Mouse (Mus musculus) right cerebral cortex, adult 2 months (tissue): ENCODE measurements at regions not wholly inside any gene's neighbourhood (a gene's known extent, or its start where the extent isn't known, plus 50 kb on each side); places are given as distances from the start of the nearest gene placed in this dataset.
A peak's percentile ranks its signal among the peaks of the same experiment; 100 is the strongest.

Experiments
- DNase-seq, 2 experiments: peaks; one replicate each; pipeline ENCODE4 v3.0.0; 2021 to 2022; ENCODE audit warnings: low spot score in 2 of 2

DNA sequence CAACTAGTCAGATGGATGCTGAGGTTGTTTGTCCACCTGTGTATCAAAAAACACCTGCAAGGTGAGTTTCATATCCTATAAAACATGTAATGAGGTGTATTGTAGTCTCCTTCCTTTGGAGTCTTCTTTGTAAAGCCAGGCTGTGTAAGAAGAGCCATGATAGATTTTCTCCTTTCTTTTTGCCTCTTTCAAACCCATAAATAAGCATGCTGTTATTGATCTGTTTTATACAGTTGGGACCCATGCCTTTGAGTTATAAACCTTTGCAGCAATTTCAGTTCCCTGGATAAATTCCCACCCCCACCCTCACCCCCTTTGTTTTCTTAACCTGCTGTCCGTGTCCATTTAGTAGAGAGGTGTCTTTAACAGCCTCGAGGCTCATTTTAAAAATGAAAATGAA, 131.0 kb upstream of the Rgs17 start:
- no peak for DNase-seq

DNA sequence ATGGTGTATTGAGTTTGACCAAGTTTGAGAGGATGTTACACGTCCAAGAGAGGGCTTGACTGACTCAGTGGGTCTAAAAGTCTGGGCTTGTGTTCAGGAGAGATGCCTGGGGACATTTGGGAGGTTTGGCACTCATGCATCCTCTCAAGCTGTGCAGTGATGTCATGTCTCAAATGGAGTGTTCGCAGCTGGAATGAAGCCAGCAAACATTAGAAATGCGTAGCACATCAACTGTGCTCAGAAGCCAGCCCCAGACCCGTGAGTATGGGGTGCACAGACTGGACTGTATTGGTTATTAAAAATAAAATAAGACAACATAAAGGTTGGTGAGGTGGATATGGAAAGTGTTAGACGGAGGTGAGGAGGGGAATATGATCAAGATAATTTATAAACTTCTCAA, 121.2 kb upstream of the Rgs17 start:
- no peak for DNase-seq

DNA sequence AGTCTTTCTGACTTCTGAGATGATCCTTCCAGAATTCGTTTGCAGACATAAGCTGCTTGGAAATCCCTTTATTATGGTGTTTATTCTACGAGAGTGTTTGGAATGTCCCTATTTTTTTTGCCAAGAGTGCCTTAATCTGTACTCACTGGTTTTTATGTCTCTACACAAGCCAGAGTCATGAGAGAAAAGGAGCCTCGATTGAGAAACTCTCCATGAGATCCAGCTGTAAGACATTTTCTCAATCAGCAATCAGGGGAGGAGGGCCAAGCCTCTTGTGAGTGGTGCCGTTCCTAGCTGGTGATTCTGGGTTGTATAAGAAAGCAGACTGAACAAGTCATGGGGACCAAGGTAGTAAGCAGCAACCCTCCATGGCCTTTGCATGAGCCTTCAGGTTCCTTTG, 117.6 kb upstream of the Rgs17 start:
- peak in 1 of 2 experiments; percentile 4 for DNase-seq

GRCm38 (mm10) chr10:6035792-6036487, 113.7 kb upstream of the Rgs17 start:
- peak; percentile 86 to 91 for DNase-seq

DNA sequence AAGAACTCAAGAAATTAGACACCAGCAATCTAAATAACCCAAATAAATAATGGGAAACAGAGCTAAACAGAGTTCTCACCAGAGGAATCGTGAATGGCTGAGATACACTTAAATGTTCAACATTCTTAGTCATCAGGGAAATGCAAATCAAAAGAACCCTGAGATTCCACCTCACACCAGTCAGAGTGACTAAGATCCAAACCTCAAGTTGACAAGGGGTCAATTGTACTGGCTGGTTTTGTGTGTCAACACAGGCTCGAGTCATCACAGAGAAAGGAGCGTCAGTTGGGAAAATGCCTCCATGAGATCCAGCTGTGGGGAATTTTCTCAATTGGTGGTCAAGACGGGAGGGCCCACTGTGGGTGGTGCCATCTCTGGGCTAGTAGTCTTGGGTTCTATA, 110.3 kb upstream of the Rgs17 start:
- DNase-seq: no peak

DNA sequence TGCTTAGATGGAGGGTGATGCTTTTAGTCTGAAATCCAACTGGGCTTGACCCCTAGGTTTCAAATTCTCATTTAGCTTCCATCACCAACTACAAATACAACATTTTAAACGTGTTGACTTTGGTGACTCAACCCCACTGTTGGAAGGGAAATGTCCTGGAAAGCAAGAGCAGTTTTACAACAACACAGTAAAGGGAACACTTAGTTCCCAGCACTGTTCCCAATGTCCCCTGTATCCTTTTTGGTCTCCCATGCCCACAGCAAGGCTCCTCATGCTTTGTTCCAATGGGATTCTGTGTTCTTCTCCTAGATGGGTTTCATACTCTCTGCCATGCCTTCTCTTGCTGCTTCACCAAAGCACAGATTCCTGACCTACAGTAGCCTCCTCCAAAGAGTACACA, 105.4 kb upstream of the Rgs17 start:
- no peak for DNase-seq

DNA sequence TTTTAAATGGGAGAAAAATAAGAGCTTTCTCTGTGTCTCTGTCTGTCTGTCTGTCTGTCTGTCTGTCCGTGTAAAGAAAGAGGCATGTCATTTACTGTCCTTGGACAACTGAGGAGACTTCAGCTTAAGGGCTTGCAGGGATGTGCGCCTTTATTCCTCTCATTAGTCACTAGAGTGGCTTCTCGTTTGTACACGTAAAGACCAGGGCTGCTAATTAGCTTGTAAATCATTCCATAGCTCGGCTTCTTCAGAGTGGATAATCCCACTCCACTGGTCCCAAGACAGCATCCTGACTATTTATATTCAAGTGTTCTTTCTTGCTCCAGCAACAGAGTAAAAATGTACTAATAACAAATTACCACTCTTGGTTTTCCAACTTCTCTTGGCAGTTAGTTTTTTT, 104.1 kb upstream of the Rgs17 start:
- no peak for DNase-seq

DNA sequence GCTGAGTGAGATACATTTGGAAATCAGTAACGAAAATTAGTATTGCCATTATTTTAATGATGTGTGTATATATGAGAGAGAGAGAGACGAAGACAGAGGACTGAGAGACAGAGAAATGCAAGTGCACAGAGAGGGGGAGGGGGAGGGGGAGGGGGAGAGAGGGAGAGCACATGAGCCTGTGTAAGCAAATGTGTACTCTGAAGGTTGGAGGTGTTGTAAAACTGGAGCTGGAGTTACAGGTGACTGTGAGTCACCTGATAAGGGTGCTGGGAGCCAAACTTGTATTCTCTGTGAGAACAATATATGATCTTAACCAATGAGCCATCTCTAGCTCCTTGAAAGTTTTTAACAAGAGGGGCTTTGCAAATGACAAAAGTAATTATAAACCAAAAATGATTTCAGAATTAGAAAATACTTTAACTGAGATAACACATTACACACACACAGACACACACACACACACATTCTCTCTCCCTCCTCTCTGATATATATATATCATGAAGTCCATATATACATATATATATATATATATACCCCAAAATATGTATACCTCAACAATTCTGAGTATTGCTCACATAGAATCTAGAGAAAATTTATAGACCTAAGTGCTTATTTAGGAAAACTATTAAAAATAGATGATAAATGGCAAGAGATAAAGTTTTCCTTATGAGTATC, 100.5 kb upstream of the Rgs17 start:
- no peak for DNase-seq

- no peak for DNase-seq
Measured at GRCm38 (mm10) chr10:6020944-6021684, 98.9 kb upstream of the Rgs17 start.

DNA sequence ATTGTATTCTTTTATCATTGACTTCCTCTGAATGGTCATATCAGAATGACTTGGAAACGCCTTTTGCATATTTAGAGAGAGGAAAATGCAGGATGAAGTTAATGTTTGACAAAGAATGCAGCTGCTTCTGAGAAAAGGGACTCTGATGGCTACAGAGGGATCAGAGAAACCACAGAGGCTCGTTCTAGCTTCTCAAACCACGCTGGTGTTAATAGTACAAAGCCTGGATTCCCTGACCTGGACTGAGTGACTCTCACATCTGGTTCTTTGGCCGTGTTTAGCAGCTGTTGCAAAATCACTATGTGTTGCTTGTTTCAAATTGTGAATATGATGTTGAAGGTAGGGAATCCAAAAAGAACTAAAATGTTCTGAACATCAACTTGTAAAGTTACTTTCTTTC, 91.5 kb upstream of the Rgs17 start:
- no peak for DNase-seq

DNA sequence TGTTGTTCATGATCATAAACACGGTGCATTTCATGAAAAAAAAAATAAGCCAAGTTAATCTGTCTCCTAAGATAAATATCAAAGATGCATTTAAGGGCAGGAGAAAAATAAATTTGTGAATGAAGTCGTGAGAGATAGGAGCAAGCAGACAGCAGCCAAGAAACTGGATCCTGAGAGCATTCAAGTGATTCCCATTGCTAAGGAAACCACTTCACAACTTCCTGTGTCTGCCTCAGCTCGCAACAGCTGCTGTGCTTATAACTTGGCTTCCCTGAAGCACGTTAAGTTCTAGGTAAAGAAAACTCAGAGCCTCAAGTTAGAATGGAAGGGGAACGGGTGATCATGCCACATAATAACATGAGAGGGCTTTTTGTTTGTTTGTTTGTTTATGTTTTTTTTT, 89.3 kb upstream of the Rgs17 start:
- peak in 1 of 2 experiments; percentile 2 for DNase-seq

GRCm38 (mm10) chr10:6011029-6011428, 88.8 kb upstream of the Rgs17 start:
- DNase-seq: no peak

DNA sequence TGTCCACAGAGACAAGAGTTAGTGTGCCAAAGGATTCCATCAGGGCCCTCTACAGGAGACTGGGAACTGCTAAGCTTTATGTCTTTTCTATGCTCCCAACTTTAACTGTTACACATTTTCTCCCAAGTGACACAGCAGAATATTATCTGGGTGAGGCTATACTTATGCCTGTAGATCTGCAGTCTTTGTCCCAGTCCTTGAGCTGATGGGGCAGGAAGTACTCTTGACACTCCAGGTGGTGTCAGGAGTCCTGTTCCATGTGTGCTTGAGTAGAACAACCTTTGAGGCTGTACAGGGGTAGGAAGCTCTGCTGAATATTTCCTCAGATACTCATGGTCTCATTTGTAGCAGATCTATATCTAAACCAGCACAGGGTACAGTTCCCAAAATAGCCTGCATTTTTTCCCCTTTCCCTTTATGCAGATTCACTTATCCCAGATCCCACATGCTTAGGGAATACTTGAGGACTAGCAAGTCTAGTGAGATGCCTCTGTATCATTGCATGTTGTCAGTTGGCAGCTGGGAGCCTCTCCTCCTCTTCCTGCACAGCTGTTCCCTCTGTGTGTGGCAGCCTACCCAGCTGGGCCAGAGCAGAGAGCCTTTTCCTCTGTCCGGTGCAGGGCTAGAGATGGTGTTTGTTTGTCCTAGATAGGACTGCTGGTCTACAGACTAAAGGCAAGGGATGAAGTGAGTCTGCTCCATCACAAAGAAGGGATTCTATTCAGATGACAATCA, 85.2 kb upstream of the Rgs17 start:
- DNase-seq: no peak

- no peak for DNase-seq
Measured at GRCm38 (mm10) chr10:5981433-5981832, 59.2 kb upstream of the Rgs17 start.

GRCm38 (mm10) chr10:5978534-5978933, 56.3 kb upstream of the Rgs17 start:
- no peak for DNase-seq
